11 mouse cellular contexts compared by ENCODE assay signal in the genomic region with DNA sequence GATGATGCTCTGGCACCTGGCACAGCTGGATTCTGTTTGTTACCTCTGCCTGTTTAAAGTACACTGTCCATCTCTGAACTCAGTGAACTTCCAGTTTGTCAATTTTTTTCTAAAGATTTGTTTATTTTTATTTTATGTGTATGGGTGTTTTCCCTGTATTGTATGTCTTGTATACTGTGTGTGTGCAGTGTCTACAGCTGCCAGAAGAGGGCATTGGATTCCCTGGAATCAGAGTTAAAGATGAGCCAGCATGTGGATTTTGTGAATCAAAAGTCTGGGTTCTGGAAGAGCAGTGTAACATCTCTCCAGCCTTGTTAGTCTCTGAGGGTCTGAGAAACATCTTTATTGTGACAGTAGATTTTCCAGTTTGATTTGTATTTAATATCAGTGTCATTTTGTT. TPM values are rescaled to one million over a fixed set of nuclear protein-coding genes. Genes with fewer than 3 reads are reported as not detected.
A peak's percentile ranks its signal among the peaks of the same experiment; 100 is the strongest.
DNase-seq lines count a peak whose midpoint lies in the region; ATAC-seq and TF ChIP-seq lines count a peak whose summit lies in the region.
"Had no signal": no experiment of that assay in that cellular context is flagged by ENCODE, and none has a peak within 500 bp of the region (broad histone marks: within the 10 kb centered on the region; RNA-seq: fewer than 3 reads in every experiment).

No protein-coding gene starts in this region.

- no peak for ATAC-seq in heart, postnatal 0 days (ENCODE audit: insufficient read depth, low read depth)
- no peak for ATAC-seq in heart, embryonic 12.5 days (ENCODE audit: insufficient number of reproducible peaks, low FRiP score)
- ATAC-seq in hindbrain, embryonic 13.5 days (ENCODE audit: low FRiP score) = no peak

- no peak for TF ChIP-seq EP300 in heart, postnatal 0 days (IDR thresholded peaks at IDR 0.05; ENCODE audit: low read depth)

- TF ChIP-seq CTCF in heart, postnatal 0 days (IDR thresholded peaks at IDR 0.05; ENCODE audit: low read depth) = peak; percentile 49

- H3K9ac ChIP-seq in heart, postnatal 0 days (replicated peaks; ENCODE audit: low read depth, low read length) = no peak overlapping the region
- no peak overlapping the region for H3K9ac ChIP-seq in heart, embryonic 12.5 days
- no peak overlapping the region for H3K9ac ChIP-seq in hindbrain, embryonic 13.5 days
- H3K9ac ChIP-seq: limb, embryonic 13.5 days had no signal

- H3K9me3 ChIP-seq in heart, postnatal 0 days (replicated peaks; ENCODE audit: control insufficient read depth, low read length) = no peaks in the 10 kb centered on the region
- H3K9me3 ChIP-seq in heart, embryonic 12.5 days (replicated peaks) = no peaks in the 10 kb centered on the region
- H3K9me3 ChIP-seq in forebrain, embryonic 10.5 days = no peaks in the 10 kb centered on the region
- no peaks in the 10 kb centered on the region for H3K9me3 ChIP-seq in hindbrain, embryonic 13.5 days
- H3K9me3 ChIP-seq: limb, embryonic 13.5 days had no signal

- H3K27me3 ChIP-seq in heart, postnatal 0 days (ENCODE audit: control insufficient read depth, insufficient read depth, low read length) = no peaks in the 10 kb centered on the region
- no peaks in the 10 kb centered on the region for H3K27me3 ChIP-seq in heart, embryonic 12.5 days (replicated peaks)
- no peaks in the 10 kb centered on the region for H3K27me3 ChIP-seq in forebrain, embryonic 10.5 days (ENCODE audit: poor library complexity, severe bottlenecking)
- H3K27me3 ChIP-seq in hindbrain, embryonic 13.5 days = no peaks in the 10 kb centered on the region
- H3K27me3 ChIP-seq: limb, embryonic 13.5 days had no signal

- DNase-seq in heart, postnatal 0 days (ENCODE audit: low spot score) = no peak
- peak; percentile 23 to 36 for DNase-seq in right cerebral cortex, adult 2 months (ENCODE audit: low spot score in 2 of 2)
- no peak for DNase-seq in right cerebral cortex, adult 18-20 months
- peak; percentile 34 for DNase-seq in embryo, embryonic 10.5 days (ENCODE audit: low spot score)
- DNase-seq in naive thymus-derived CD4-positive, alpha-beta T cell, adult 2 months (ENCODE audit: low read depth) = peak; percentile 30
- DNase-seq in forebrain, embryonic 10.5 days (ENCODE audit: extremely low spot score, low spot score) = no peak

- H3K27ac ChIP-seq in heart, postnatal 0 days (ENCODE audit: low read depth) = no peak overlapping the region
- H3K27ac ChIP-seq in heart, embryonic 12.5 days (ENCODE audit: poor library complexity, severe bottlenecking) = no peak overlapping the region
- H3K27ac ChIP-seq in forebrain, embryonic 10.5 days = no peak overlapping the region
- no peak overlapping the region for H3K27ac ChIP-seq in hindbrain, embryonic 13.5 days
- H3K27ac ChIP-seq: limb, embryonic 13.5 days had no signal

- H3K36me3 ChIP-seq in heart, postnatal 0 days (replicated peaks; ENCODE audit: control insufficient read depth, insufficient read depth, low read length) = peaks cover 50% of the 10 kb centered on the region
- H3K36me3 ChIP-seq in heart, embryonic 12.5 days = peaks cover 56% of the 10 kb centered on the region
- peaks cover 85% of the 10 kb centered on the region for H3K36me3 ChIP-seq in forebrain, embryonic 10.5 days (replicated peaks)
- peaks cover 49% of the 10 kb centered on the region for H3K36me3 ChIP-seq in hindbrain, embryonic 13.5 days

- H3K4me3 ChIP-seq in heart, postnatal 0 days (ENCODE audit: low read depth, low read length) = no peak overlapping the region
- H3K4me3 ChIP-seq in heart, embryonic 12.5 days = no peak overlapping the region
- no peak overlapping the region for H3K4me3 ChIP-seq in forebrain, embryonic 10.5 days
- H3K4me3 ChIP-seq in hindbrain, embryonic 13.5 days = no peak overlapping the region
- H3K4me3 ChIP-seq: limb, embryonic 13.5 days had no signal

- H3K4me2 ChIP-seq in heart, postnatal 0 days (ENCODE audit: low read depth, low read length) = no peak overlapping the region
- no peak overlapping the region for H3K4me2 ChIP-seq in heart, embryonic 12.5 days
- H3K4me2 ChIP-seq in hindbrain, embryonic 13.5 days = no peak overlapping the region
- H3K4me2 ChIP-seq: limb, embryonic 13.5 days had no signal

- H3K4me1 ChIP-seq in heart, postnatal 0 days (ENCODE audit: control insufficient read depth, insufficient read depth) = no peaks in the 10 kb centered on the region
- H3K4me1 ChIP-seq in heart, embryonic 12.5 days (replicated peaks) = no peaks in the 10 kb centered on the region
- no peaks in the 10 kb centered on the region for H3K4me1 ChIP-seq in forebrain, embryonic 10.5 days
- H3K4me1 ChIP-seq in hindbrain, embryonic 13.5 days (replicated peaks) = no peaks in the 10 kb centered on the region
- H3K4me1 ChIP-seq: limb, embryonic 13.5 days had no signal

RNA-seq across cellular contexts. Expression of a gene that starts 24.4 kb away (rescaled TPM):
- total RNA-seq in heart, postnatal 0 days (2014; rRNA removed; ENCODE audit: low replicate concordance) = 3.6 and 8.0 TPM in 2 replicates
- polyA plus RNA-seq in heart, postnatal 0 days (2015; fragmentation: Nextera tagmentation; extraction: Ambion mirVana) = 6.9 and 7.7 TPM in 2 replicates
- 12.4 and 13.4 TPM in 2 replicates for polyA plus RNA-seq in heart, embryonic 12.5 days (2016; fragmentation: Nextera tagmentation; extraction: Ambion mirVana)
- polyA plus RNA-seq in forebrain, embryonic 10.5 days (2016; fragmentation: Nextera tagmentation; extraction: Ambion mirVana) = 31.0 and 31.6 TPM in 2 replicates
- polyA plus RNA-seq in hindbrain, embryonic 13.5 days (2015; fragmentation: Nextera tagmentation; extraction: Ambion mirVana) = 169 and 175 TPM in 2 replicates

RNA-seq across cellular contexts. Expression of a gene that starts 30.8 kb away (rescaled TPM):
- 14.5 and 17.6 TPM in 2 replicates for total RNA-seq in heart, postnatal 0 days (2014; rRNA removed; ENCODE audit: low replicate concordance)
- polyA plus RNA-seq in heart, postnatal 0 days (2015; fragmentation: Nextera tagmentation; extraction: Ambion mirVana) = 13.3 and 16.2 TPM in 2 replicates
- polyA plus RNA-seq in heart, embryonic 12.5 days (2016; fragmentation: Nextera tagmentation; extraction: Ambion mirVana) = 44.8 and 46.1 TPM in 2 replicates
- polyA plus RNA-seq in forebrain, embryonic 10.5 days (2016; fragmentation: Nextera tagmentation; extraction: Ambion mirVana) = 42.2 and 44.0 TPM in 2 replicates
- 68.0 and 74.1 TPM in 2 replicates for polyA plus RNA-seq in hindbrain, embryonic 13.5 days (2015; fragmentation: Nextera tagmentation; extraction: Ambion mirVana)

RNA-seq across cellular contexts. Expression of a gene that starts 31.7 kb away (rescaled TPM):
- 18.5 and 23.4 TPM in 2 replicates for total RNA-seq in heart, postnatal 0 days (2014; rRNA removed; ENCODE audit: low replicate concordance)
- 30.7 and 31.8 TPM in 2 replicates for polyA plus RNA-seq in heart, postnatal 0 days (2015; fragmentation: Nextera tagmentation; extraction: Ambion mirVana)
- polyA plus RNA-seq in heart, embryonic 12.5 days (2016; fragmentation: Nextera tagmentation; extraction: Ambion mirVana) = 46.8 and 48.8 TPM in 2 replicates
- polyA plus RNA-seq in forebrain, embryonic 10.5 days (2016; fragmentation: Nextera tagmentation; extraction: Ambion mirVana) = 78.5 and 86.9 TPM in 2 replicates
- polyA plus RNA-seq in hindbrain, embryonic 13.5 days (2015; fragmentation: Nextera tagmentation; extraction: Ambion mirVana) = 63.7 and 67.7 TPM in 2 replicates

RNA-seq across cellular contexts. Expression of a gene that starts 33.4 kb away (rescaled TPM):
- not detected in 2 replicates for total RNA-seq in heart, postnatal 0 days (2014; rRNA removed; ENCODE audit: low replicate concordance)
- polyA plus RNA-seq in heart, postnatal 0 days (2015; fragmentation: Nextera tagmentation; extraction: Ambion mirVana) = not detected in 2 replicates
- polyA plus RNA-seq in heart, embryonic 12.5 days (2016; fragmentation: Nextera tagmentation; extraction: Ambion mirVana) = not detected in 2 replicates
- 0.21 and 0.26 TPM in 2 replicates for polyA plus RNA-seq in forebrain, embryonic 10.5 days (2016; fragmentation: Nextera tagmentation; extraction: Ambion mirVana)
- polyA plus RNA-seq in hindbrain, embryonic 13.5 days (2015; fragmentation: Nextera tagmentation; extraction: Ambion mirVana) = 0.27 TPM in 1 of 2 replicates, not detected in the other
- total RNA-seq: neutrophil, adult 5-6 weeks had no signal
- polyA plus RNA-seq: frontal cortex, adult 2 months had no signal

RNA-seq across cellular contexts. Expression of a gene that starts 38.7 kb away (rescaled TPM):
- 80.0 and 156 TPM in 2 replicates for total RNA-seq in heart, postnatal 0 days (2014; rRNA removed; ENCODE audit: low replicate concordance)
- polyA plus RNA-seq in heart, postnatal 0 days (2015; fragmentation: Nextera tagmentation; extraction: Ambion mirVana) = 59.3 and 61.5 TPM in 2 replicates
- 64.2 and 65.3 TPM in 2 replicates for polyA plus RNA-seq in heart, embryonic 12.5 days (2016; fragmentation: Nextera tagmentation; extraction: Ambion mirVana)
- 40.7 and 41.3 TPM in 2 replicates for polyA plus RNA-seq in forebrain, embryonic 10.5 days (2016; fragmentation: Nextera tagmentation; extraction: Ambion mirVana)
- polyA plus RNA-seq in hindbrain, embryonic 13.5 days (2015; fragmentation: Nextera tagmentation; extraction: Ambion mirVana) = 61.3 and 67.1 TPM in 2 replicates

Comparison
In these comparisons a context has a peak if more than half of its experiments do, and no peak if none do; other contexts are left out.
1. DNase-seq: peak in right cerebral cortex, adult 2 months (2 of 2), embryo, embryonic 10.5 days (single experiment) and naive thymus-derived CD4-positive, alpha-beta T cell, adult 2 months (single experiment); none in heart, postnatal 0 days (single experiment), right cerebral cortex, adult 18-20 months (single experiment) and forebrain, embryonic 10.5 days (single experiment).